Mouse (Mus musculus) limb, embryonic 13.5 days (tissue): ENCODE data around the gene Plekhg3. TPM values are rescaled to one million over a fixed set of nuclear protein-coding genes. Genes with fewer than 3 reads are reported as not detected.
A peak's percentile ranks its signal among the peaks of the same experiment; 100 is the strongest.

ENCODE experiments used
- ATAC-seq: fragments of 200-750 bp; cut with Nextera tagmentation; 2 replicates; pipeline ENCODE4 v1.8.0; 2017; ENCODE audit warnings: low read depth, moderate number of reproducible peaks, moderate TSS enrichment; ENCODE audit not compliant: low FRiP score
- H3K27ac ChIP-seq: fragments of 300-500 bp; sonication (generic); 2 replicates; pipeline ENCODE4 v1.5.1; 2015; ENCODE audit warnings: inconsistent platforms, mild to moderate bottlenecking, moderate library complexity
- H3K27me3 ChIP-seq: fragments of 300-500 bp; sonication (generic); 2 replicates; pipeline ENCODE4 v1.6.1; 2015; ENCODE audit warnings: mild to moderate bottlenecking, inconsistent platforms
- H3K36me3 ChIP-seq: fragments of 300-500 bp; sonication (generic); 2 replicates; pipeline ENCODE4 v1.6.1; 2015; ENCODE audit warnings: inconsistent platforms, mild to moderate bottlenecking, moderate library complexity
- H3K4me1 ChIP-seq: fragments of 300-500 bp; sonication (generic); 2 replicates; pipeline ENCODE4 v1.6.1; 2015; ENCODE audit warnings: inconsistent platforms
- H3K4me2 ChIP-seq: fragments of 300-500 bp; sonication (generic); replicated peaks from 2 replicates; pipeline ENCODE4 v1.6.1; 2015; ENCODE audit warnings: inconsistent platforms, mild to moderate bottlenecking, moderate library complexity
- H3K4me3 ChIP-seq: fragments of 300-500 bp; sonication (generic); 2 replicates; pipeline ENCODE4 v1.5.1; 2015; ENCODE audit warnings: moderate library complexity, mild to moderate bottlenecking, inconsistent platforms
- H3K9ac ChIP-seq: fragments of 300-500 bp; sonication (generic); 2 replicates; pipeline ENCODE4 v1.6.1; 2015; ENCODE audit warnings: mild to moderate bottlenecking, inconsistent platforms
- H3K9me3 ChIP-seq: fragments of 300-500 bp; sonication (generic); 2 replicates; pipeline ENCODE4 v1.6.1; 2016; ENCODE audit warnings: inconsistent platforms
- WGBS: fragments of 180-500 bp; shearing (Covaris S2); methylation state at CpG from one replicate; pipeline ENCODE4 v1.1.7; 2015; 5-methylcytosine and 5-hydroxymethylcytosine counted together
- polyA plus RNA-seq: library from polyadenylated mRNA; unstranded; fragments of >200 nt; fragmentation: Nextera tagmentation; extraction: Ambion mirVana; gene quantifications from 2 replicates; pipeline ENCODE4 v1.2.1, GENCODE M21; 2015

Plekhg3 gene
- polyA plus RNA-seq, 1 experiment from 2014 or later = 7.2 TPM

DNA sequence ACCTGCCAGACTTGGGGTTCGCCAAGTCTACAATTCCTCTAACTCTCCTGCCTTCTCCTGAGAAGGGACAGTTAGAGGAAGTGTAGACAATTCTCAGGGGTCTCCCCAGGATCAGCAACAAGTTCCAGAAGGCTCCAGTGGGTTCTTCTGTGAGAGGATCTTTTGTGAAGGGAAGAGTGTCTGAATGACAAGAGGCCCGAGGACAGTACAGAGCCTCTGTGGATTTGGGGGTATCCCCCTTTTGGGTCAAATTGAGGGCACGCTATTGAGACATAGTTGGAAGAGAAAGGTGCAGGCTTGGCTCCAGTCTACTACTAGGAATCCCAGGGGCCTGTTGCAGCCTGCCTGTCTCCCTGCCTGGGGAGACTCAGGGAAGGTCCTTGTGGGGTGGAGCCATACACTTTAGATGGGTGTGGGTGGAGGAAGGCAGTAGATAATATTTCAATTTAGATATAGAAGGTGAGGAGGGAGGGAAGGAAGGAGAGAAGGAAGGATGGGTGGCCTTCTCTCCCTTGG, 24.2 kb downstream of the Plekhg3 start:
- 87% methylated on average over 3 of the region's 3 CpGs for WGBS
- no peaks in the 10 kb centered on the region for H3K27me3 ChIP-seq
- ATAC-seq = no peak
- no peaks in the 10 kb centered on the region for H3K9me3 ChIP-seq
- no peak overlapping the region for H3K27ac ChIP-seq
- no peak overlapping the region for H3K4me2 ChIP-seq
- no peak overlapping the region for H3K9ac ChIP-seq
- H3K36me3 ChIP-seq = peaks cover under 1% of the 10 kb centered on the region
- H3K4me1 ChIP-seq = peaks cover 39% of the 10 kb centered on the region
- H3K4me3 ChIP-seq = no peak overlapping the region

DNA sequence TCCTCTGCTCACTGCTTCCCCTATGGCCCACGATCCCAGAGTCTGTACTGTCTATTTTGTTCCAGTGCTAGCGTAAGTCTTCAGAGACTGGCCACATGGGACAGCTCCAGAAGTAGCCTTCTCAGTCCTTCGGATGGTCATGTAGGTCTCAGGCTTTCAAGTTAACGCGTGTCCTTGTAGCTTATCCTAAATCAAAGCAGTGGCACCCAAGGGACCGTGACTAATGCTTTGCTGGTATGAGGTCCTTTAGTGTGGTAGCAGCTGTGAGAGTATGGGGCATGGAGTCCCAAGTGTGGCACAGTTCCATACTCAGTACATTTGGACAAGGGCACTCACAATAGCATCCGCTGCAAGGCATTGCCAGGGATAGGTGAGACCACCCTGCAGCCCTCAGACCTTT, 25.5 kb downstream of the Plekhg3 start:
- no peak for ATAC-seq
- WGBS = 80% methylated on average over 7 of the region's 7 CpGs
- Histone ChIP-seq H3K9me3 (no peaks in the 10 kb centered on the region), H3K4me2 (no peak overlapping the region), H3K4me3 (no peak overlapping the region), H3K27me3 (no peaks in the 10 kb centered on the region), H3K27ac (no peak overlapping the region), H3K36me3 (peaks cover 13% of the 10 kb centered on the region), H3K4me1 (peaks cover 39% of the 10 kb centered on the region), H3K9ac (no peak overlapping the region)

GRCm38 (mm10) chr12:76556745-76557389, 26.2 kb downstream of the Plekhg3 start:
- Histone ChIP-seq H3K27ac (no peak overlapping the region), H3K4me1 (peaks cover 38% of the 10 kb centered on the region), H3K36me3 (peaks cover 17% of the 10 kb centered on the region), H3K4me2 (no peak overlapping the region), H3K4me3 (no peak overlapping the region), H3K9me3 (no peaks in the 10 kb centered on the region), H3K9ac (no peak overlapping the region), H3K27me3 (no peaks in the 10 kb centered on the region)
- no peak for ATAC-seq
- WGBS = 9% methylated on average over 6 of the region's 6 CpGs

DNA sequence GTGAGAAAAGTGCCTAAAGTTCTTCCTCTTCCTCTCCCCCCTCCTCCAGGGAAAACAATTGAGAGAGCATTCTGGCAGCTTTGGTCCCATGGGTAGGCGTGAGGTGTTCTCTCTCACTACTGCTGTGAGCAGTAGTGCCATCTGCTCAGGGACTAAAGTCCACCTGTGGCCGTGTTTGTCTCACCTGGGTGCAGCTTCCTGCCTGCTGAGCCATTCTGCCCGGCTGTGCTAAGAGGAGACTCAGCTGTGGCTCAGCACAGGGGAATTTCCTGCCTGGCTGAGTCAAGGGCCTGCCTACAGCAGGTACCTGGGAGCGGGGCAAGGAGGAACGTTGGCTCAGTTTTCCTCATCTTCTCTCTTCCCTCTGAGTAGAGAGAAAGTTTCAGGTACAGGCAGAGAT, 27.5 kb downstream of the Plekhg3 start:
- Histone ChIP-seq H3K27me3 (no peaks in the 10 kb centered on the region), H3K36me3 (peaks cover 29% of the 10 kb centered on the region), H3K4me3 (no peak overlapping the region), H3K4me2 (no peak overlapping the region), H3K9ac (no peak overlapping the region), H3K27ac (no peak overlapping the region), H3K9me3 (no peaks in the 10 kb centered on the region), H3K4me1 (peaks cover 31% of the 10 kb centered on the region)
- no peak for ATAC-seq
- WGBS = 66% methylated on average over 5 of the region's 5 CpGs

GRCm38 (mm10) chr12:76562196-76562595, 31.5 kb downstream of the Plekhg3 start:
- no peak overlapping the region for H3K27ac ChIP-seq
- no peak overlapping the region for H3K4me2 ChIP-seq
- H3K27me3 ChIP-seq = no peaks in the 10 kb centered on the region
- H3K4me1 ChIP-seq = peaks cover 9% of the 10 kb centered on the region
- H3K36me3 ChIP-seq = peaks cover 64% of the 10 kb centered on the region
- 88% methylated on average over 4 of the region's 4 CpGs for WGBS
- no peak overlapping the region for H3K4me3 ChIP-seq
- H3K9me3 ChIP-seq = 0 out of 2 replicates have a peak, but pooled peaks cover under 1% of the 10 kb centered on the region
- no peak overlapping the region for H3K9ac ChIP-seq
- ATAC-seq = no peak

DNA sequence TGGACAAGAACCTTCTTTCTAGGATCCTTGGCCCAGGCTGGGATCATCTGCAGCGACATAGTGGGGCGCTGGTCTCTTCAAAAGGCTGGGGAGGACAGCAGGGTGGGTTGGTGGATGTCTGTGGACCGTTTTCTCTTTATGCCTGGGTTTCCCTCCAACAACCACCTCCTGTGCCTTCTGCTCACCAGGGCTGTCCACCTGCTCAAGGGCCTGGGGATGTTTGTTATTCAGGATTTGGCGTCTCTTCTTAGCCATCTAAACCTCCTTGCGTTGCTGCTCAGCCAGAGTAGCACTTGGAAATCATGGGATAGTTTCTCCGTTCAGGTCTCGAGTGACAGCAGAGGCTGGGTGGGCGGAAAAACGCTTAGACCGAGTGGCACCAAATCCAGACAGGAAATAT, 35.6 kb downstream of the Plekhg3 start:
- no peak overlapping the region for H3K4me3 ChIP-seq
- no peak overlapping the region for H3K9ac ChIP-seq
- H3K36me3 ChIP-seq = peaks cover 69% of the 10 kb centered on the region
- H3K4me2 ChIP-seq = no peak overlapping the region
- H3K9me3 ChIP-seq = peaks cover 6% of the 10 kb centered on the region; the same call in 1 of the 2 replicates
- H3K27ac ChIP-seq = peak overlapping the region; percentile 1; the same call in 1 of the 2 replicates
- ATAC-seq = no peak
- H3K27me3 ChIP-seq = no peaks in the 10 kb centered on the region
- peaks cover 11% of the 10 kb centered on the region for H3K4me1 ChIP-seq
- 78% methylated on average over 10 of the region's 10 CpGs for WGBS

DNA sequence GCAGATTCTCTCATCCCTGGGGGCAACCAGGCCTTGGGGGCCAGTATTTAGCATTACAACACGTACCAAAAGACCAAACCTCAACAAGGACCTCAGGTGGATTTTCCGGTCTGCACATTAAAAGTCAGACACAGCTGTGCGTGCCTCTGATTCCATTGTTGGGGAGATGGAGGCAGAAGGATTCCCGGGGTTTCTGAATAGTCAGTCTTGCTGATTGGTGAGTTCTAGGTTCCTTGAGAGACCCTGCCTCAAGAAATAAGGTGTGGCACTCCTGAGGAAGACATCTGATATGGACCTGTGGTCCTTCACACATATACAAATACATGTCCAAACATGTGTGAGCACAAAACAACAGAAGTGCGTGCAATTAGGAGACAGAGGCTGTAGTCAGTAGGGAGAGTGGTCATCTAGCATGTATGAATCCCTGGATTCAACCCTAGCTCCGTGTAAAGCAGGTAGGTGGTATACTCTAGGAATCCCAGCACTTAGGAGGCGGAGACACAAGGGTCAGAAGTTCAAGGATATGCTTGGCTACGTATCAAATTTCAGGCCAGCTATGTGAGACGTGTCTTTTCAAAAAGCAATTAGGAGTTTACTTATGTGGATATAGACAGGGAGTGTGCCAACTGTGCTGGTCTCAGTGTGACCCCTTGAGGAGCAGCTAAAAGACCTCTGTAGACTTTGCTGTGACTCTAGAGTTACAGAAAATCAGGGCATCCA, 39.7 kb downstream of the Plekhg3 start:
- Histone ChIP-seq H3K9me3 (peaks cover 6% of the 10 kb centered on the region; the same call in 1 of the 2 replicates), H3K9ac (no peak overlapping the region), H3K4me3 (no peak overlapping the region), H3K36me3 (peaks cover 57% of the 10 kb centered on the region), H3K4me2 (no peak overlapping the region), H3K27ac (no peak overlapping the region), H3K27me3 (no peaks in the 10 kb centered on the region), H3K4me1 (peaks cover 11% of the 10 kb centered on the region)
- ATAC-seq = 0 out of 2 replicates have a peak, but pooled peaks have one; percentile 12
- 62% methylated on average over 9 of the region's 9 CpGs for WGBS

DNA sequence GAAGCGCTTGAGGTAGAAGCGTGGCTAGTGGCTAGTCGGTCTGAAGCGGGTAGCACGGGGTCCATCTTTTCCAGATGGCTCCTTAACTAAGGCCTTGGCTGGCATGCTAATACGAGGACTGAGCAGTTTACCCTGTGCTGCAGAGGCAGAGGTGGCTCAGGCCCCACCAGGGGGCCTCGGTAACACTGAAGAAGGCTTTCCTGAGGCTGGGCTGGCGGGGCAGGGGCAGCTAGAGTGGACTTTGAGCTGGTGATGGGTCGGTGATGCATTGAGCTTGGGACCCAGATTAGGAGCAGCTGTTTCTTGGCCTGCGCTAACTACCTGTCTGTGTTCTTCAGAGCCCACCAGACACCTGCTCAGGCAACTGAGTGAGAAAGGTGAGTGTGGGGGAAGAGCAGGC, 40.6 kb downstream of the Plekhg3 start:
- no peak overlapping the region for H3K27ac ChIP-seq

DNA sequence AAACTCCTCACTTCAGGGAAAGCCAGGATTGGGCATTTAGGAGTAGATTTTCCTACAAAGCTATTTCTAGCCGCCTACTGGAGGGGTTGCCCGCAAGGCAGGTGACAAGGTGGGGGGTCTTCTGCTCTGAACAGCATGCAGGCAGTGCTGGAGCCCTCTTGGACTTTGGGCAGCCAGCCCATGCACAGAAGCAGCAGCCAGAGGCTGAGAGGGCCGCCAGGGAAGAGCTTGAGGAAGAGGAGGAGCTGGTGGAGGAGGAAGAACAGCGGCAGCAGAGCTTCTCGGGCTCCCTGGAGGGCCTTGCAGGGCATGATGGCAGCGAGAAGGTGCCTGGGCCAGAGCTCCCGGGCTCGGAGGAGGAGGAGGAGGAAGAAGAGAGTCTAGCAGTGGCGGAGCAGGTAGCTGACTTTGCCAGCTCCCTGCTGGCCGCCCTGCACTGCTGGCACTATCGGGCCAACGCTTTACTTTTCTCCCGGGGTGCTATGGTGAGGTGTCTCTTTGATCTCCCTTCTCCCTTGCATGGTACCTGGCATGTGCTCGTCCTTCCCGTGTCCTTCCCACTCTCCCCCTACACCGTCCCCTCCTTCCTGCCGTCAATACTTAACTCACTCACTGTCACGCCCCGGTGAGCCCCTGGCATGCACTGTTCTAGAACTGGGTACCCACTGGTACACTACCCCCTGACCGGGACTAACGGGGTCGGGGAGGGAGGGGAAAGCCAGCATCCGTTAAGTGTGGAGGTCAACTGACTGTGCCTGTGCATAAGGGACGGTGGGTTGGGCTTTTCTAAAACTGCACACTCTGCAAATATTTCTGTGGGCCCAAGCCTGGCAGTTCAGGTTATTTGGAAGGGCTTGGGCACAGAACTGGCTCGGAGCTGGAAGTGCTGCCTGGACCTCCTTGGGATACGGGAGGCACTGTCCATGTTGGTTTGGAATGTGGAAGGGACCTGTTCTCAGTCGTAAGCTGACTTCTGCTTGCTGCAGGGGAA, 41.9 kb downstream of the Plekhg3 start:
- ATAC-seq = no peak
- Histone ChIP-seq H3K4me2 (no peak overlapping the region), H3K4me1 (peaks cover 11% of the 10 kb centered on the region), H3K9ac (no peak overlapping the region), H3K36me3 (peaks cover 62% of the 10 kb centered on the region), H3K9me3 (peaks cover 2% of the 10 kb centered on the region; the same call in 1 of the 2 replicates), H3K4me3 (no peak overlapping the region), H3K27me3 (no peaks in the 10 kb centered on the region), H3K27ac (no peak overlapping the region)
- WGBS = 84% methylated on average over 27 of the region's 27 CpGs

More for the DNA sequence above, 40.6 kb downstream of the Plekhg3 start:
- WGBS = 86% methylated on average over 10 of the region's 10 CpGs
- peaks cover 57% of the 10 kb centered on the region for H3K36me3 ChIP-seq
- H3K9ac ChIP-seq = no peak overlapping the region
- no peak for ATAC-seq
- H3K4me1 ChIP-seq = peaks cover 11% of the 10 kb centered on the region
- no peak overlapping the region for H3K4me3 ChIP-seq
- no peaks in the 10 kb centered on the region for H3K27me3 ChIP-seq
- H3K4me2 ChIP-seq = no peak overlapping the region
- H3K9me3 ChIP-seq = peaks cover 6% of the 10 kb centered on the region; the same call in 1 of the 2 replicates

DNA sequence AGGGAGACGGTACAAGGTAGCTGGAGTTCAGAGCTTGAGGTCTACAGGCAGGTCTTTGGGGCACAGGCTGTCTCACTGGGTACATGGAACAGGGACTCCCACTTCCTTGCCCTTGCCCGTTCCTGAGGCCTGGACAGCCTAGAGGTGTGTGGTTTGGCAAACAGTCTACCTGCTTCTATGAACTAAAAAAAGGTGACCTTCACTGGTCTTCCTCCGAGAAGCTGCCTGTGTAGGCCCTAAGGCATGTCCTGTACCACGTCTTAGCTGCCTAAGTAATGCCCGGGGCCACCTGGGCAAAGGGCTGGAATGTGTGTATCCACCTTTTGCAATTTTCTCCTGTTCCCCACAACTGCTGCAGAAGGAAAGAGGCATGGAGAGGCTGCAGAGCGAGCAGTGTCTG, 42.7 kb downstream of the Plekhg3 start:
- H3K27ac ChIP-seq = no peak overlapping the region
- no peak overlapping the region for H3K4me3 ChIP-seq
- no peaks in the 10 kb centered on the region for H3K27me3 ChIP-seq
- peaks cover 64% of the 10 kb centered on the region for H3K36me3 ChIP-seq
- no peaks in the 10 kb centered on the region for H3K9me3 ChIP-seq
- H3K4me1 ChIP-seq = peaks cover 11% of the 10 kb centered on the region
- WGBS = 93% methylated on average over 6 of the region's 6 CpGs
- no peak for ATAC-seq
- no peak overlapping the region for H3K4me2 ChIP-seq
- no peak overlapping the region for H3K9ac ChIP-seq

GRCm38 (mm10) chr12:76574815-76575214, 44.1 kb downstream of the Plekhg3 start:
- Histone ChIP-seq H3K9me3 (no peaks in the 10 kb centered on the region), H3K9ac (no peak overlapping the region), H3K4me2 (no peak overlapping the region), H3K27me3 (no peaks in the 10 kb centered on the region), H3K4me3 (no peak overlapping the region), H3K27ac (no peak overlapping the region), H3K4me1 (peaks cover 11% of the 10 kb centered on the region), H3K36me3 (peaks cover 71% of the 10 kb centered on the region)
- no peak for ATAC-seq
- 91% methylated on average over 6 of the region's 6 CpGs for WGBS
